Mouse (Mus musculus) liver, adult 2 months (tissue): ENCODE measurements around the gene Mog.

Source experiments
- CTCF ChIP-seq: fragments of 200-500 bp; IDR thresholded peaks from 2 replicates; pipeline ENCODE4 v1.5.1; 2011; ENCODE audit warnings: low read depth, low read length, control low read depth
- POLR2A ChIP-seq: fragments of 200-500 bp; IDR thresholded peaks from 2 replicates; pipeline ENCODE4 v1.6.1; 2011; ENCODE audit warnings: low read length, control low read depth; ENCODE audit not compliant: insufficient read depth; ENCODE audit errors: extremely low read depth

- TF ChIP-seq CTCF (no peak), POLR2A (no peak)
Observed at GRCm38 (mm10) chr17:37028683-37029120, 5.5 kb upstream of the Mog start.
